Mouse (Mus musculus) ovary, postnatal 10 days (tissue): ENCODE results near the gene Dcaf1.

Experiments
- DNase-seq: peaks from one replicate; pipeline ENCODE4 v3.0.0; 2022; ENCODE audit warnings: low spot score

Gene Dcaf1

DNA sequence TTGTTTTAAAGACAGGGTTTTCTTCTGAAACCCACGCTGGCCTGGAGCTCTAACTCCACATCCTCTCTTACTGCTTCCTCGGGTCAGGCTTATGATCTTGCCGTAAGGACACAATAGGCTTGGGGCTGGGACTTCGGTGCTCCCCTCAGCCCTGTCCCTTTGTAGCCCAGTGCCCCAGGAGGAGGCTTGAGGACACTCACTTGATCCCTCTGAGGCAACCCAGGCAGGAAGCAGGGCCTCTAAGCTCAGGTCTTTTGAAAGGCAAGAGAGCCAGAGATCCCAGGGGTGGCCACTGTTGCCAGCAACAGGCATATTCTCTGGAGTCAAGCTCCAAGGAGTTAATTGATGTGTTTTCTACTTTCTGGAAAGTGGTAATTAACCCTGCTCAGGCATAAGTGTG, 57.8 kb downstream of the Dcaf1 start:
- no peak for DNase-seq

- no peak for DNase-seq
These were observed 59.5 kb downstream of the Dcaf1 start for GRCm38 (mm10) chr9:106881071-106881755.

DNA sequence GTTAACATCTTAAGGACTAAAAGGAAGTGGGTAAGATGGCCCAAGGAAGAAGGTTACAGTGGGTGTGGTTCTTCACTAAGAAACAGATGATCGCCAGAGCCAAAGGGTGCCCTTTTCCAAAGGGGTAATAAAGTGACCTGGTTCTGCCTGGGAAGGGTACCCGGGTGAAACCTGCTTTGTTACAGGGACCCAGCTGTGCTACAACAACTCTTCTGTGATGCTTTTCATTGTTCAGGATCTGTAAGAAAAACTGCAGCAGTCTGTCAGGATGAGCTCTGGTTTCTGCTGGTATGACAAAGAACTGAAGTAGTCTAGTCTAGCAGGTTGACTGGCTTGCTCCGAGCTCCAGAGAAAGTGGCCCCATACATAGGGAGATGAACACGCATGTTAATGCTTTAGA, 60.5 kb downstream of the Dcaf1 start:
- DNase-seq = no peak

- no peak for DNase-seq
These were observed 61.4 kb downstream of the Dcaf1 start for GRCm38 (mm10) chr9:106883085-106883484.

DNA sequence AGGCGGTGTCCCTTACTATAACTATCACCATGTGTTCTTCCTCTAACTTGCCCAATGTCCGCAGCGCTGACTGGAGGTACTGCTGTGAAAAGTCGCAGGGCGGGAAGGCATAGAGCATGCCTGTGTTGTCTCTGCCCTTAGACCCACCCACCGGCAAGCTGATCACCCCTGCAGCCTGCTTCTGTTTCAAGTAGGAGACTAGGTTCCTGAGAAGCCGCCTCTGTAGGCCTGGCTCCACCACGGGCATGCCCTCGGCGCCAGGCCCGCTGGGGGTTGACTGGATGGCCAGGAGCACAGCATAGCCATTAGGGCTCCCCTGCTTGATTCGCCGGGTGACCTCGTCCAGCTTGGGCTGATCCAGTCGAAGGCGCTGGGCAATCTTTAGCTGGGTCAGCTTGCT, 62.6 kb downstream of the Dcaf1 start:
- peak; percentile 4 for DNase-seq

DNA sequence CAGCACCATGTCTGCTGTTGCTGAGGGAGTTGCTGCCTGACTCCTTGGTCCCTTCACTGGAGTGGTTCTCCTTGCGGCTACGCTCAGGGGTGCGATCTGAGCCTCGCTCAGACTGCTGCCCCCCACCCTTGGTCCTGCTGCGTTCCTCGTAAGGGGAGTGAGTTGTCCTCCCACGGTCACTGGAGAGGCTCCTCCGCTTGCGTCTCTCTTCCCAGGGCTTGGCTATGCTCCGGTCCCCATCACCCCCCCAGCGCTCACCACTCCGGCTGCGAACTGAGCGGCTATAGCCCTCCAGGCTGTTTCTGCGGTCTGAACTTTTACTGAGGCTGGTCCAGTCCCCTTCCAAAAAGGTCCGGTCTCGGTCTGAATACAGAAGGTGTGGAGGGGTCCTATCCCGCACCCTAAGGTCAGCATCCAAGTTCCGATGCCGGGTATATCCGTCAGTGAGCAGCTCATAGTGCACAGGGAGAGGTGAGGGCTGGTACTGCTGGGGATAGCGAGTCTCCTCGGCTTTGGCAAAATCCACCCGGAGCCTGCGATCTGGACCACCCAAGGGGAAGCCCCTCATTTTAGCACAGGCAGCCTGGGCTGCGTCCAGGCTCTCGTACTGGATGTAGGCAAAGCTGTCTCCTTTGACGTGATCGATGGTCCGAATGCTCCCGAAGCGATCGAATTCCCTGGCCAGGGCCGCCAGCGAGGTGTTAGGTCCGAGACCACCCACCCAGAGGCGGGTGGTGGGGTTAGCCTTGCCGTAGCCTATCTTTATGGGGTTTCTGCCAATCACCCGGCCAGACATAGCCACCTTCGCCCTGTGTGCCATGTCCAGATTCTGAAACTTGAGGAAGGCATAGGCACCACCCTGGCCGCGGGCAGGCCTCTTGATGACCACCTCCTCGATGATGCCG, 63.6 kb downstream of the Dcaf1 start:
- DNase-seq = no peak

DNA sequence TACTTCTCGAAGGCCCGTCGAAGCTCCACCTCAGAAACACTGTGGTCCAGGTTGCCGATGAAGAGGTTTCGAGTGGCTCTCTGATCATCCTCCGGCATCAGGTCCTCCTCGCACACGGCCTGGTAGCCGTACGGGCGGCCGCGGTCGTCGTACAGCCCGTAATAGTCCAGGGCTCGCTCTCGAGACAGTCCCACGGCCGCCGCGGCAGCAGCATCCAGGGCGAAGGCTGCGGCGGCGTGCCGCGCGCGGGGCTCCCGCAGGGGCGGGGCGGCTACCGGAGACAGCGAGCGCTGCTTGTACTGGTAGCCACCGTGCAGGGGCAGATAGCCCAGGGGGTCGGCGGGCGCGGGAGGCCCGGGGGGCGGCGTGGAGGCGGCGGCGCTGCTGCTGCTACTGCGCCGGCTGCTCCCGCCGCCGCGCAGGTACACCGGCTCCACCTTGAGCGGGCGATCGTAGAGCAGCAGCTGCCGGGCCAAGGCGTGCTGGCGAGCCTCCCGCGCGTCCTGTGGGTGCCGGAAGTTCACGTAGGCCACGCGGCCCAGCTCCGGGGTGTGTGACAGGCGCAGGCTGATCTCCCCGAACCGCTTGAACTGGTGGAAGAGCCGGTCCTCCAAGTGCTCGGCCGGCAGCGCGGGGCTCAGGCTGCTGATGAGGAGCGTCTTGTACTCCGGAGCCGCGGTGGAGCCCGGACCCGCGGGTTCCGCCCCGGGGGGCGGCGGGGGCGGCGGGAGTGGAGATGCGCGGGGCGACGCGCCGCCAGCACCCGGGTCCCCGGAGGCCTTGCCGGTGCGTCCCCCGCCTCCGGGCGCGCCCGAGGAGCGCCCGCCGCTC, 64.4 kb downstream of the Dcaf1 start:
- peak; percentile 9 for DNase-seq

DNA sequence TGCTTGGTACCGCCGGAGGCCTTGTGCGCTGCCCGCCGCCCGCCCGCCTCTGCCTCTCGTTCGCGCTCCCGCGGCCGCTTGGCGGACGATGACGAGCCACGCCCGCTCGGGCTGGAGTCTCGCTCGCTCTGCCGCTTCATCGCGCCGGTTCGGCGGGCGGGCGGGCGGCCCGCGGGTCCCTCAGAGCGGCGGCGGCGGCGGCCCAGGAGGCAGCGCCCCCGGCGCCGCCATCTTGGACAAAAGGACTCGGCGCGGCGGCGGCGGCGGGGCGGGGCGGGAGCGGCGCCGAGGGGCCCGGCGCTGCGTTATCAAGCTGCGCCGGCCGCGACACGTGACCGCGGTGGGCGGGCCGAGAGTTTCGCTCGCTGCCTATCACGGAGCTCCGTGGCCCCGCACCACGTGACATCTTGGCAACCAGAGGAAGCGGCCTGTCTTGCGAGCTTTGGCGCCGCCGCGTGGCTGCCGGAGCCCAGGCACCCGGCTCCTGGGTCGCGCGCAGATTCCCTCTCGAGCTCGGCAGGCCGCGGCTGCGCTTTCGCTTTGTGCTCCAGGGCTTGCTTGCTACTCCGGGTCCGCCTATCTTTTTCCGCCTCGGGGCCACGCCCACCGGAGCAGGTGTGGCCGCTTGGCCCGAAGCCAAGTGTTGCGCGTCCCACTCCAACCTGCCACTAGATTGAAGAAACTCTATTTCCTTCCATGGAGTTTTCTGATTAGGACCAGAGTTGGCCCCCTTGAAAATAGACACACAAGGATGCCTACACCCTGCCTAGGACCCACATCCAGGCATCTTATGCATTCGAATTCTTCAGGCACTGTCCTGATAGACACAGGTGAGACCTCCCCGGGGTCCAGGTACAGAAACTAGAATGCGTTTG, 65.4 kb downstream of the Dcaf1 start, which contains the start of gene Rbm15b:
Gene Rbm15b, minus strand, starts transcription at position 601 of the 875 bp plus-strand sequence.
- peak; percentile 87 for DNase-seq

GRCm38 (mm10) chr9:106888346-106888745, 66.7 kb downstream of the Dcaf1 start:
- DNase-seq = no peak

DNA sequence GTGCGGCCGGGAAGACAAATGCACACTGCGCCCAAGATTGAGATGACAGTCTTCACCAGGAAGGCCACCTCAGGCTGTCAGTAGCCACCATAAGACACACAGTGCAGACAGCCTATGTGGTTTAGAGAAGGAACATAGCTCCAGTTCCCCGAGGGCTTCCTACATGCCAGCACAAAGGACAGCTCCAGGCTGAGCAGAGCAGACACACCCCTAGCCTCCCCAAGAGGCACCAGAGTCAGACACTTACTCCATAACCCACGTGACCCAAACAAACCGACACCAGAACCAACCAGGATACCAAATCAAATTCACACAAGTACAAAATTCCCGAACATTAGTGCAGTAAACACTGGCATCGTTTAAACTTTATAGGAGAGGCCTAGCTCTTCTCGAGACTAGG, 67.6 kb downstream of the Dcaf1 start:
- no peak for DNase-seq

- DNase-seq = no peak
These were observed 69.0 kb downstream of the Dcaf1 start for GRCm38 (mm10) chr9:106890496-106891240.

DNA sequence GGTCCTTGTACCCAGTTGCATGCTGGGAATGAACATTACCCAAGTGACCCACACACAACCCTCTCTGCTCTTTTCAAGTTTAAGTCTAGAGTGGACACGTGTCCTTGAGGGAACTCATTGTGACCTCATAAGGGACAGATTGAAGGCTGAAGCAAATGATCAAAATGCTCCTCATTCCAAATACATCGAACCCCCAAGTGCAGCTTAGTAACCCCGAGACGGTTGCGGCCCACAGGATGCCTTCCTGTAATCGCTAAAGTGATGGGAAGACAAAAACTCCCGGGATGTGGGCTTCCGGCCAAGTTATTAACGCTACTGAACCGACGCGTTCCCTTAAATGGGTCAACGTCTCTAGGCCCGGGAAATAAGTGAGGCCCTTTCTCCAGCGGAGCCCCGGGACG, 69.7 kb downstream of the Dcaf1 start:
- DNase-seq = no peak

- peak; percentile 89 for DNase-seq
These were observed 70.3 kb downstream of the Dcaf1 start, which contains the start of gene Manf for GRCm38 (mm10) chr9:106891829-106892551. Gene Manf (minus strand): TSS chr9:106891979.

GRCm38 (mm10) chr9:106892552-106892875, 70.8 kb downstream of the Dcaf1 start:
- DNase-seq = no peak

DNA sequence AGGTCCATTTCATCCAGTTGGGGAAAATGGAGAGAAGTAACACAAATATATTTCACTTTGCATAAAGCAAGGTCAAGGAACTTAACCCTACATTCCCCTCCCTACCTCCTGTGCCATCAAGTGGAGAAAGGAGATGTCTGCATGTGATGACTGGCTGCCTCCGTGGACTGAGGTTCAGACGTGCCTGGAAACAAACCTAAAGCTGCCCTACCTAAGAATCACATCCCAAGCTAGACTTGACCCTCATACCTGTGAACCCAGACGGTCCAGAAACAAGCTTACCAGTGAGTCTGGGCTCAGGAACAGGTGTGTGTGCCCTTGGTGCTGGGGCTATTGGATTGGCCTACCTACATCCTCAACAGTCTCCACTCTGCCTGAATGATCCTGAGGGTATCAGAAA, 71.7 kb downstream of the Dcaf1 start:
- DNase-seq = no peak

DNA sequence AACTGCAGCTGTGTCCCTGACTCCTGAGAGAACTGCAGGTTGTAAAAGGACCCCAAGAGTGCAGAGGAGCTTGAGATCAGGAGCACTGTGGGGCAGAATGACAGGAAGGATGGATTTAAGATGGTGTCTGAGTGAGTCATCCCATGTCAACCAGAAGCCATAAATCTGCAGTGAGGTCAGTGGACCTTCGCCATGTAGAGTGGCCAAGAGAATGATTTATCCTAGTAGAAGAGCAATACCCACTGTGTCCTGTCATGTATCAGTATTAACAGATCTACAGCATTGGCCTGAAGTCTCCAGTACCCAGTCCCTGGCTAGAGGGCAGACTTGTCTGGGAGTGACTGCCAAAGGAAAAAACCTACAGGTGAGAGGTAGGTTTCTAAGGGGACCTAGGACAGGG, 77.2 kb downstream of the Dcaf1 start:
- DNase-seq = no peak

GRCm38 (mm10) chr9:106901596-106901995, 79.9 kb downstream of the Dcaf1 start:
- no peak for DNase-seq

- no peak for DNase-seq
These were observed 81.6 kb downstream of the Dcaf1 start for GRCm38 (mm10) chr9:106903099-106903790.

GRCm38 (mm10) chr9:106903791-106904134, 82.1 kb downstream of the Dcaf1 start:
- DNase-seq = no peak

- DNase-seq = no peak
These were observed 84.9 kb downstream of the Dcaf1 start for GRCm38 (mm10) chr9:106906597-106906996.
